Mouse (Mus musculus) hematopoietic stem cell, adult 5-6 weeks (primary cell): ENCODE results near the gene Tbx5. TPM values are rescaled to one million over a fixed set of nuclear protein-coding genes. Genes with fewer than 3 reads are reported as not detected.

Source experiments
- ATAC-seq, 2 experiments: fragments of 125-278 bp in 1 of 2; replicated peaks in 1 of 2; 2 replicates each; pipeline ENCODE4 v1.8.0; 2016 to 2017; ENCODE audit warnings: inconsistent platforms in 2 of 2, mild to moderate bottlenecking in 2 of 2, moderate number of reproducible peaks in 2 of 2, low read depth in 1 of 2, moderate TSS enrichment in 1 of 2; ENCODE audit not compliant: low FRiP score in 2 of 2, poor library complexity in 2 of 2, severe bottlenecking in 2 of 2, insufficient read depth in 1 of 2, low TSS enrichment in 1 of 2
- total RNA-seq: library from RNA; stranded (forward); fragments of 172-1452, 232-1000 nt; gene quantifications from 2 replicates; pipeline ENCODE4 v1.2.3, GENCODE M21; 2017

Gene Tbx5
- total RNA-seq, result not detected in 2 replicates

DNA sequence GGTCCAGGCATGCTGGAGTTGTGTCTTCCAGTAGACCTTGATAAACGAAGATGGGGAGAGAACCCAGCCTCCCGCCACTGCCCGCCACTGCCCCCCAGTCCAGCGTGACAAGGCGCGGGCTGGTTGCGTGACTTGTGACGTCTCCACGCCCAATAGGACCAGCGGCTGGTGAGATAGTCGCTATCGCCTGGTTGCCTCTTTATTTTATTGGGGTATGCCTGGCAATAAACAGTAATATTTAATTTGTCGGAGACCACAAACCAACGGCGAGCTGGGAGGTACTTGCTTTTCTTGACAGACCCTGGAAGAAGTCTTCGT lies at the start of gene Tbx5:
Tbx5 (plus strand) TSS at position 190 of the 318 bp plus-strand sequence.
- no peak for ATAC-seq

DNA sequence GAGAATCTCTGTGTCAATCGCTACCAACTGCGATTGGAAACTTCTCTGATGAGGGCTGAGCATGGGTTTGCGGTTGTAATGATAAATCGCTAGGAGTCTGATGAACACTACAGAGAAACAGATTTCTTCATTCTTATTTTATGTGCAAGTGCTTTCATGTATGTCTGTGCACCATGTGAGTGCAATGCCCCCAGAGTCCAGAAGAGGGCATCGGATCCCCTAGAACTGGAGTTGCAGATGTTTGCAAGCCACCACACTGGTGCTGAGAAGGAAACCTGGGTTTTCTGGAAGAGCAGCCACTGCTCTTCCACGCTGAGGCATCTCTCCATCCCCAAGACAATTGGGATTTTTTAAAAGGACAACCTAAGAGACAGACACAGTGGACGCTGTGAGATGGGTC lies 46.5 kb upstream of the Tbx5 start:
- ATAC-seq, result no peak

DNA sequence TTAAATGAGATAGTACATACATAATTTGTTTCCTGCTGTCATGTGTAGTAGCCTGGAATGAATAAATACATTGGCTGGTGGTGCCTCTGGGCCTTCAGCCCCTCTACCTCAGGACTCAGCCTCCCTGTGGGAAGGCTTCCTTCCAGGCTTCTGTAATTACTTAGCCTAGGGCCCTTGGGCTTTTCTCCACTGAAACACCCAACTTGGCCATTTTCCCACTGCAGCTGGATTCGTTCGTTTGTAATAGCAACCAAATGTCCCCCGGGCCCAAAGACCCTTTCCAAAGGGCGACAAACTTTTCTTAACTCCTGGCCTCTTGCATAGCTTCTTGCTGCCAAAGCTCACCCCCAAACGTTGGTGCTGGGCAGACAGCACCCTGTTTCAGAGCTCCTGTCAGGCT lies 40.8 kb upstream of the Tbx5 start:
- ATAC-seq, result no peak

DNA sequence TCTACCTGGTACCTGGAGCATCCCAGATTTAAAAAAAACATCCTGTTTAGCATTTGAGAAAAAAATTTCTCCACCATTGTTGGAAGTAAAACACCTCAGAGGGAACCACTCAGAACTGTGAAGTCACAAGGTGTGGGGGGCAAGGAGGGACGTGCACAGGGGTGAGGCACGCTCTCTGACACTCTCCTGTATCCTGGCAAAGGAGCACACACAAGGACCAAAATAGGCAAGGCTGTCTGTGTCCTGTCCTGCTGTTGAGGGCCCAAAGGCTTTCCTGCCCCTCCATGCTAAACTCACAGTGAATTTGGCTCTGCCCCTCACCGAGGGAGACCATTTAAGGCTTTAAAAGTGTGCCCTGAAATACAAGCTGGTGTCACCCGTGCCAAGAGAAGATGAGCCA lies 38.5 kb upstream of the Tbx5 start:
- no peak for ATAC-seq

DNA sequence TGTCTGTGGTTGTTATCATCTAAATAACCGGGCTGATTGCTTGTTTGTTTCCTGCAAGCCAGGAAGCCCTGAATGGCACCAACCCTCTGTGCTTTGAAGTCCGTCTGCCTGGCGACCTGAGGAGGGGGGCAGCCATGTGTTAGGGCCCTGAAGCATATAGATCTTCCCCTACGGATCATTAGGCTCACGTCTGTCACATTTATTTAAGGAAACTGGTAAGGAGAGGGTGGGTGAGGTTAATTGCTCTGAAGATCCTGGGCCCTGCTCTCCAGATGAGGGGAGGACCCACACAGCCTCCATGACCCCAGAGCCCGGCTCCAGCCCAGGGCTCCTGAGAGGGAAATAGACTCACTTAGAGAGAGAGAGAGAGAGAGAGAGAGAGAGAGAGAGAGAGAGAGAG lies 37.1 kb upstream of the Tbx5 start:
- ATAC-seq, result no peak

DNA sequence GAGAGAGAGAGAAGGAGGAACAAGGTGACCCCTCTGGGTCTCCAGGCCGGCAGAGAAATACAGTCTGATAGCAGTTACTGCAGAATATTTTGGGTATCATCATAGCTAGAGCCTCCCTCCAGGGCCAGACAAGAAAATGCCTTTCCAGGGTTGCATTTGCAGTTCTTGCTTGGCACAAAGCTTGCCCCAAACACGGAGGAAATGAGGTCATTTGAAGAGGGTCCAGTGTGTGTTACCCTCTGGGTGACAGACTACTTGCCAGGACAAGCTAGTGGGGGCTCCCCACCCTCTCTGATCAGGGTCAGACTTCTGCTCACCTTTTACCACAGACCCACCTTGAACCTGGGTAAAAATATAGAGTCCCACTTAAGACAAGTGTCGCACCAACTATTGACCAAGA lies 36.7 kb upstream of the Tbx5 start:
- ATAC-seq, result no peak

DNA sequence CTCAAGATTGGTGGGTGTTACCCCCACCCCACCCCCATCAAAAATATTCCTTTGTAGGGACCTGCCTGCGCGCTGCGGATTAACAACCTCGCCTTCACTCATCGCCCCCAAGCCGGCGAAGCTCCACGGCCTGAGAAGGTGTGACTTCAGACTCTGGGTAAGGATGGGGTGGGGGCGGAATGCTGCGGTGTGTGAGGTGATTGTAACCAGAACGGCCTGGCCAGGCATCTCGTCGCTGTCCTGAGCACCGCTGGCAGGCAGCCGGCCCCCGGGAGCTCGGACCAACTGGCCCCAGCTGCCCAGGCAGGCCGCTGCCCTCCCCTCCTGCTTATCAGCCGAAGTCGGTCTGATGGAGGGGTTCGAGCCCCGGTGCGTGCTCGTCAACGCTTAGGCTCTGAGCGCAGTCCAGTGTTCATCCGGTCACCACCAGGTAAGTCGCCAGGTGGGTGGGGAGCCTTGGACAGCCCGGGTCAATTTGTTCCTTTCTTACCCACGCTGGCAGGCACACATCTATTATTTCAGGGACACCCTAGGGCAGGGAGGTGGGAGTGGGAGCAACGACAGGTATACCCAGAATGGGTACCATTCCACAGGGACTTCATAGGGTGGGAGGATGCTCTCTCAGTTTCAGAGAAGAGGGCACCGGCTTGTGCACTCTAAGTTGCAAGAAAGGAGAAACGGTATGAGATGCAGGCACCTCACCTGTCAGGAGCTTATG lies 35.9 kb upstream of the Tbx5 start:
- ATAC-seq, result no peak

DNA sequence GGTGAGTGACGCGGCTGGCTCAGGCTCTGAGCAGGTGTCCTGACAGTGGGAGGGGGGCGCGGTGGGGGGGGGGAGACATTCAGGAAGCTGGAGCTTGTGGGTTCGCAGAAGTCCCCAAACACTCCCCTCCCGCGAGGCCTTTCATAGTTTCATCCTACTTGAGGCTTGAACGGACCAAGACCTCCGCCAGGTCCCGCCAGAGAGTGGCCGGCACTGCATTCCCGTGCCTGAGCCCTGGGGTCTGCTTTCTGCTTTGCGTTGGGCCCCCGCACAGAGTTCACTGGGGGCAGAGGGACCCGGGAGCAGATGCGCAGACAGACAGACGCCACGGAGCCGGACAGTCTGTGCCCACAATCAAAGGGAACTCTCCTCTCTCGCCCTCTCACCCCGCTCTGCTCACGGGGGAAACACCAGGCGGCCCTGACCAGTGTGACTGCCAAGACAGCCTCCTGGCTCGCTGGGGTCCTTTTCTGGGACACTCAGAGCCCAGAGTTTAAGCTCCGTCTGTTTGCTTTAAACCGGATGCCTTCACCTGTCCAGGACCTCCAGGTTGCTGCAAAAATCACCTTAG lies 34.8 kb upstream of the Tbx5 start:
- no peak for ATAC-seq

DNA sequence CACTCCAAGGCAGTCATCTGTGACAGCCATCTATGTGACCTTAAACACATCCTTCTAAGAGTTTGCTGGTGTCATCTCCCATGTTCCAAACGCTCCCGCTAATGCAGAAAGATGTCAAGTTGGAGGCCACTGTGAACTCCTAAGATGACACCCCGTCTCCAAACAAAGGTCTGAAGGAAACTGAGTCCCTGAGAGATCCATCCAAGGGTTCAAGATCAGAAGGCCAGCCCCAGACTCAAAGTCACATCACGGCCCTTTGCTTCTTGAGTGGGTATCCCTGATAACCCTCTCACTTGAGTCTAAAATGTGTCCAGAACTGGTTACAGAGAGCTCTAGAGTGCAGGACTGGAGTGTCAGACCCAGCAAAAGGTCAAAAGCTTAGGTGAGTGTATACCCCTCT lies 34.2 kb upstream of the Tbx5 start:
- ATAC-seq, result no peak

DNA sequence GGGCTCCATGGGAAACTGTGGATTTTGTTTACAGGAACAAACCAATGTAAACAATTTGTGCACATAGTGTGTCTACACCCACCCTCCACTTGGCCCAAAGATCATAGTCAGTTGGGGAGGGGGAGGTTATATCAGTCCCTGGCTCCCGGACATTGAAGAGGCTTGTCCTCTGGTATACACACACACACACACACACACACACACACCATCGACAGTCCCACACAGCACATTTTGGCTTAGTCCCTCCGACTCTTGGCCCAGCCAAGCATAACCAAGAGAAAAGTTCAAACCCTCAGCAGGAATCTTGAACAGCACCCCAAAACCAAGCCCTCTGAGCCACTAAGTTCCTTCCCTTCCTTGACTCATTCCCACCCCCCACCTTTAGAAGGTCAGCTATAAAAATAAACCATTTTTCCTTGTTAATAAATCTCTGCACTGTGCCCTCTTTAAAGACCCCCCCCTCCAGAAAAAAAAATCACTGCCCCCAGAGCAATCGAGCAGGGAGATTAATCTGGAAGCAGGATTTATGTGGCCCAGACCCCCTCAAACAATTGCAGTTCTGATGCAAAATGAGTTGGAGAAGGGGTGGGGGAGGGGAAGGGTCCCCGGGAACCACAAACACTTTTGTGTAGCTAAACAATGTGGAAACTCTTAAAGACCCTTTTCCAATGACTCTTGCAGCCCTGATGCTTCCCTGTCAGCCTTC lies 33.6 kb upstream of the Tbx5 start:
- no peak for ATAC-seq

DNA sequence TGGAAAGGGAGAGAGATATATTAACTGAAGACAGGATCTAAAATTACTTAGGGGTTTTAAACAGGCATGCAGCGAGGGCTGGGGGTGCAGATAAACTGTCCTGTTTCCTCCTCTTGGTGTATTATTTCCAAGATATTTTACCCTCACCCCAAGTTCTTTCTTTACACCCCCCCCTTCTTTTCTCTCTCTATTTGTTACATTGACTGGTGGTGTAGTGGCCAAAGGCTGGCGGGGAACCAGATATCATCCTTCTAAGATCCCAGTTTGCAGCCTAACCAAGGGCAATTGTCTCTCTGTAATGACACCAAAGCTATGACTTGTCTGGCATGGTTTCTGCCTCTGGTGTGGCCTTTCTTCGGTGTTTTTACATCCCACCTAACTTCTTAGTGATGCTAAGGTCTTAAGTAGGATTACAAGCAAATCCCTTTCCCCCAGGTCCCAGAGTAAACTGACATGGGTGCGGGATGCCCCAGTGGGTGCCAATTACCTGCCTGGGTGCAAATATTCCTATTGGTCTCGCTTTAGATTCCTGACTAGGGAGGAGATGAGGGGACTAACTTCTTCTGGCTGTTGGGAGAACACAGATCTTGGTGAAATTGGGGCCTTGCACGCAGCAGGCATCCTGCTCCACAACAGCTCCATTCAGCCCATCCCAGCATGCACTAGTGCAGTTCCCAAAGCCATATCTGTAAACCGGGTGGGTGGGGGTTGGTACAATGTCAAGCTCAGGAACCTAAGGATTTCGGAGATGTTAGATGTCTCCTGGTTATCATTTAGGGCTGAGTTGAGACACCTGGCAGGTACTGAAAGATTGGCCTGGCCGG lies 32.8 kb upstream of the Tbx5 start:
- ATAC-seq, result no peak

DNA sequence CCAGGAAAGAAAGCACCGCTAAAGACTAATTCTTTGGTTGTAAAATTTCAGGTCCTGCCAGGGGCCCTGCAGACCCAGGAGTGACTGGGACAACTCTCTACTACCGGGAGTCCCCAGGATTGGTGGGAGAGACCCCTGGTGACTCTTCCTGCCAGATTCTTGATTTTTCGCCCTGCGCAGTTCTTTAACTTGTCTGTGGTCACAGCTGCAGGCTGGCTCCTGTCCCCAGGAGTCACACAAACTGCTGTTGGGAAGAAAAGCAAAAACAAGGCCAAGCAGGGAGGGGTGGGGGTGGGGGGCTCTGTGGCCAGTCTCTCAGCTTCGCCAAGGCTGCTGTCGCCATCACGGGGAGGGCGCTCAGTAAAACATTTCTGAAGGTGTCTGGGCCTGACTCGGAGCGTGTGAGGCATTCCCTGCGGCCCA lies 32.2 kb upstream of the Tbx5 start:
- no peak for ATAC-seq

DNA sequence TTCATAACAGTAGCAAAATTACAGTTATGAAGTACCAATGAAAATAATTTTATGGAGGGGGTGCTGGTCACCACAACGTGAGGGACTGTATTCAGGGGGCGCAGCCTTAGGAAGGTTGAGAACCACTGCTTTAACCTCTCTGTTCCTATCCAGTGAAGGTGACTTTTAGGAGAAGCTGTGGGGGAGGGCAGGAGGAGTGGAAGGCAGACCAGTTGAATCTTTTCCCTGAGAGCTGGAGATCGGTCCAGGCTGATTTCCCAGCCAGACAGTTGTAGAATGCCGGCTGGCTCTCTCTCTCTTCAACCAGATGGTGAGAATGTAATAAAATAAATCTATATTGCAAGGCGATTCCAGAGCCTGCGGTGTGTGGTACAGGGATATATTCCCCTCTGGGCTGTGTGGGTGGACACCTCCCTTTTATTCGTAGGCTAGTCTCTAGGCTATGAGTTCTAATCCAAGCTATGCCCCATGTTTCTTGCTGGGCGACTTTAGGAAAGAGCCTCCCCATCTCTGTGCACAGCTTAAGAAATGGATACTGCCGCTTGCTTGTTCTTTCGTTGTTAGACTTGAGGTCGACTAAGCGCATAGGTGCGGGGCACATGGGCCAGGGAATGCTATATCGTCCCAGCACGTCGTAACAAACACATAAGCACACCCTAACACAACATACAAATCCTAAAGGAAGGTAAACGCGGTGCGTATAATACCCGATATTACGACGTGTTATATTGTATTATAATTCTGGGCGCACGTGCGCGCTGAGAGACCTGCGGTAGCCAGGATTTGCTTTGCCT lies 29.7 kb upstream of the Tbx5 start:
- no peak for ATAC-seq

DNA sequence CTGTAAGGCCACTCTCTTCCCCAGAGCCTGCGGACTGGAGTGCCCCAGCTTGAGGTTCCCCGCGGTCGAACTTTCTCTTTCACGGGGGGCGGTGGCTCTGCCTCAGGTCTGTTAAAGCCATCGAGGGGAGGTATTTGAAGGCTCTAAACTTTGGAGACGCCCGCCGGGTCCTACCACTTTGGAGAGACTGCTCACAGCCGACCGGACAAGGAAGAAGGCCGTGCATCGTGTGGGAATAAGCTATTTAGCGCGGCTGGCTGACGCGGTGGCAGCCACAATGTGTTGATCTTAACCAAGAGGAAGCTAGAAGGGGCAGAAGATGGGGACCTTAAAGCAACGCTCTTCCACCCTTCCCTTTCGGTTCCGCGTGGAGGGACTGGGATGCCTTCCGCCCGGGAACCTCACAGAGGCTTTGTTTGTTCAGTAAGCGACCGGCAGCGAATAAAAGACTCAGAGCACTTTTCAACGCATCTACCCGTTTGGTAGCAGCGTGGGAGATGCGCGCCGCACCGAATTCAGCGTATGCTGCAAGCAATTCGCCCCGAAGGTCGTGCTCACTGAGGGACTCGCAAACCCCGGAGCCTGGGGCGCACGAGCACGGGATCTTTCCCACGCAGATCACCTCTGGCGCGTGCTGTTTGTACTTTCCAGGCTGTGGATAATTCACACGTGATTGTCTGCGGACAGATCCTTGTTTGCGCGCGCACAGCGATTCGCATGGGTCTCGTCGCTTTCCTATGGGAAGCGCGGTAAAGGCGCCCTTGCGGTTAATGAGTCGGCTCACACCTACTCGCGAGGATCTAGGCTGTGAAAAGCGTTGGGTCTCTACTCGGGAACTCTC lies 28.8 kb upstream of the Tbx5 start:
- no peak; a peak in 1 of 4 replicates for ATAC-seq

DNA sequence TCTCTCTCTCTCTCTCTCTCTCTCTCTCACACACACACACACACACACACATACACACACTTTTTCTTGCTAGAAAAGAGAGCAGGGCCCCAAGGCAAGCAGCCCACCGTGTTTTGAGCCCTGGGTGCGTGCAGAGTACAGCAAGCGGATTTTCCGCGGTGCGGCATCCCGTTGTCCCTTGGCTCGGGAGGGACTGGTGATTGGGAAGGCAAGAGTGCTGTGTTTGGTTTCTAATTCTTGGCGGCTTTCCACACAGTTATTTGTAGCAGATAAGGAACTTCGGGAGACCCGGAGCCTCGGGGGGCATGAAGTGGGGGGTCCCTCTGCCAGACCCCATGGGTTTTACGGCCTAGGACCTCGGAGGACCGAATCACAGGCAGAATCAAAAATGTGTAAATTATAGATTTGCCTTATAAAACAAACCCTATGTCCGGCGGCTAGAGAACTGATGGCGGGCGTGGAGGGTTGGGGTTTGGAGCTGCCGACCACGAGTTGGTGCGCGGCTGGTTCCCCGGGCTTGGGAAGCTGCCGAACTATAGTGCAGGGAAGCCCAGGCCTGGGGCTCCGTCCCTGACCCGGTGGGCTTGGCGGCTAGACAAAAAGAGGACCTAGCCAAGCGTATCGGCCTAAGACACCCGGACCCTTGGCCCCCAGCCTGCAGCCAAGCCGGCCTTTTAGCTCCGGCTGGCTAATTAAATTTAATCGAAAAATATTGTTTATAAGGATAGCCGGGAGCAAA lies 28.0 kb upstream of the Tbx5 start:
- no peak for ATAC-seq

DNA sequence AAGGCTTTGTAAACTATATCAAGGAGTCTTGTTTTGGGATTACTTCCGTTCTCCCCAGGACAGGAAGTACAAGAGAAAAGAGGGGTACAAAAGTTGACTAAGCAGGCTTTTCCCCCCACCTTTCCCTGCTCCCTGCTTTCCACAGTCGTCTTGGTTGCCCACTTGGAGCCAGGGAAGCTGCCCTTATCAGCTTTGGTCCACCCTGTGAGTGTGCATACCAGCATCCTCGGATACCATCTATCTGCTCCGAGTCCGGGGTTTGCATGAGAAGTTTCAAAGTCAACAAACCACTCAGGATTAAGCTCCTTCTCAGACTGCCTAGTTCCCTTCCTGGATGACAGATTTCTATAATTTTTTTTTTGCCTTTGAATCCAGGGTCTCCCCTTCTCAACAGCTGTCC lies 26.8 kb upstream of the Tbx5 start:
- ATAC-seq, result no peak
